Mouse (Mus musculus): ENCODE measurements at regions not wholly inside any gene's neighbourhood (a gene's known extent, or its start where the extent isn't known, plus 50 kb on each side); places are given as distances from the start of the nearest gene placed in this dataset.

DNA sequence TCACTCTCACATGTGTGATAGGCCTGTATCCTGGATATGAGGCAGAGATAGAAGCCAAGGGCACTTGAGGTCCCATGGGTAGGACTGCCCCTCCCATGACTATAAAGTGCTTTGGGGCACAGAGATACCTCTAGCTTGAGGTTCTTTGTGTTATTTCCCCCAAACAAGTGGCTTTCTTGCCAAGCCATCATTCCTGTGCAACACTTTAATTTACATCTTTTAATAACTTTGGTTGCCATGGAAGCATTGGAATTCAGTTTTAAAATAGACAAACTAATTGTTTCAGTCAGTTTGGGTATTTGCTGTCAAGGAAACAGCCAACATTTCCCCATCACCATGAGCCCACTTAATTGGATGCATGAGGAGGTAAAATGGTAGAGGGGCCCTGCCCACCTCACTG, 97.9 kb upstream of the Rbfox1 start:
- TF ChIP-seq POLR2A (IDR thresholded peaks at IDR 0.05; ENCODE audit: control insufficient read depth, extremely low read depth, insufficient read depth, low read length, poor library complexity) (no peak), CTCF (IDR thresholded peaks at IDR 0.05; ENCODE audit: borderline replicate concordance, control insufficient read depth, extremely low read depth, insufficient read depth, low read length, poor library complexity) (no peak)
